Mouse (Mus musculus) hindbrain, embryonic 11.5 days (tissue): Measurements from ENCODE around the gene Ptgis. TPM values are rescaled to one million over a fixed set of nuclear protein-coding genes. Genes with fewer than 3 reads are reported as not detected.

Experiments
- ATAC-seq: fragments of 200-750 bp; cut with Nextera tagmentation; 2 replicates; pipeline ENCODE4 v1.8.0; 2017; ENCODE audit warnings: mild to moderate bottlenecking, moderate TSS enrichment, moderate library complexity; ENCODE audit not compliant: low FRiP score
- DNase-seq: peaks from one replicate; pipeline ENCODE4 v3.0.0-alpha.2; 2015; ENCODE audit warnings: low spot score
- H3K27ac ChIP-seq: fragments of 300-500 bp; sonication (generic); 2 replicates; pipeline ENCODE4 v1.5.1; 2014; ENCODE audit warnings: mild to moderate bottlenecking, low read depth, low read length
- H3K27me3 ChIP-seq: fragments of 300-500 bp; sonication (generic); 2 replicates; pipeline ENCODE4 v1.6.1; 2014; ENCODE audit warnings: mild to moderate bottlenecking, low read length, moderate library complexity, mixed read lengths; ENCODE audit not compliant: control insufficient read depth, insufficient read depth
- H3K36me3 ChIP-seq: fragments of 300-500 bp; sonication (generic); 2 replicates; pipeline ENCODE4 v1.6.1; 2014; ENCODE audit warnings: mild to moderate bottlenecking, low read length, moderate library complexity, mixed read lengths; ENCODE audit not compliant: control insufficient read depth, insufficient read depth
- H3K4me1 ChIP-seq: fragments of 300-500 bp; sonication (generic); replicated peaks from 2 replicates; pipeline ENCODE4 v1.6.1; 2014; ENCODE audit warnings: low read length, mixed read lengths; ENCODE audit not compliant: control insufficient read depth, insufficient read depth
- H3K4me2 ChIP-seq: fragments of 300-500 bp; sonication (generic); replicated peaks from 2 replicates; pipeline ENCODE4 v1.6.1; 2014; ENCODE audit warnings: mild to moderate bottlenecking, low read depth, low read length
- H3K4me3 ChIP-seq: fragments of 300-500 bp; sonication (generic); 2 replicates; pipeline ENCODE4 v1.5.1; 2014; ENCODE audit warnings: low read depth, low read length
- H3K9ac ChIP-seq: fragments of 300-500 bp; sonication (generic); 2 replicates; pipeline ENCODE4 v1.6.1; 2014; ENCODE audit warnings: low read depth, low read length
- H3K9me3 ChIP-seq: fragments of 300-500 bp; sonication (generic); 2 replicates; pipeline ENCODE4 v1.6.1; 2016; ENCODE audit warnings: low read length; ENCODE audit not compliant: control insufficient read depth
- WGBS: fragments of 180-500 bp; shearing (Covaris S2); extraction: QIAGEN DNeasy Blood & Tissue Kit; methylation state at CpG from one replicate; pipeline ENCODE4 v1.1.7; 2014; 5-methylcytosine and 5-hydroxymethylcytosine counted together
- polyA plus RNA-seq: library from polyadenylated mRNA; unstranded; fragments of >200 nt; fragmentation: Nextera tagmentation; extraction: Ambion mirVana; gene quantifications from 2 replicates; pipeline ENCODE4 v1.2.1, GENCODE M21; 2014

Gene Ptgis
- polyA plus RNA-seq, 1 experiment from 2014 or later = 7.4 TPM

- H3K9ac ChIP-seq = no peak overlapping the region
- no peak overlapping the region for H3K4me3 ChIP-seq
- 77% methylated on average over 4 of the region's 4 CpGs for WGBS
- no peaks in the 10 kb centered on the region for H3K9me3 ChIP-seq
- ATAC-seq (no peak), DNase-seq (no peak)
- H3K4me2 ChIP-seq = no peak overlapping the region
- no peaks in the 10 kb centered on the region for H3K36me3 ChIP-seq
- H3K27me3 ChIP-seq = no peaks in the 10 kb centered on the region
- no peaks in the 10 kb centered on the region for H3K4me1 ChIP-seq
- H3K27ac ChIP-seq = no peak overlapping the region
Measured at GRCm38 (mm10) chr2:167244892-167245291, 4.5 kb upstream of the Ptgis start.

GRCm38 (mm10) chr2:167243831-167244563 lies 3.6 kb upstream of the Ptgis start:
- DNase-seq (no peak), ATAC-seq (no peak)
- Histone ChIP-seq H3K4me3 (no peak overlapping the region), H3K4me2 (no peak overlapping the region), H3K9ac (no peak overlapping the region), H3K4me1 (no peaks in the 10 kb centered on the region), H3K27me3 (peaks cover 2% of the 10 kb centered on the region; the same call in 1 of the 2 replicates), H3K27ac (no peak overlapping the region), H3K36me3 (no peaks in the 10 kb centered on the region), H3K9me3 (no peaks in the 10 kb centered on the region)
- 90% methylated on average over 4 of the region's 4 CpGs for WGBS

- H3K4me2 ChIP-seq = no peak overlapping the region; the same call in 1 of the 2 replicates
- no peaks in the 10 kb centered on the region for H3K9me3 ChIP-seq
- peaks cover 2% of the 10 kb centered on the region; the same call in 1 of the 2 replicates for H3K27me3 ChIP-seq
- no peaks in the 10 kb centered on the region for H3K4me1 ChIP-seq
- no peak overlapping the region for H3K9ac ChIP-seq
- DNase-seq (no peak), ATAC-seq (no peak)
- no peak overlapping the region for H3K27ac ChIP-seq
- no peaks in the 10 kb centered on the region for H3K36me3 ChIP-seq
- H3K4me3 ChIP-seq = no peak overlapping the region
- 28% methylated on average over 12 of the region's 12 CpGs for WGBS
Measured at GRCm38 (mm10) chr2:167239262-167239661, 1.1 kb downstream of the Ptgis start.

- H3K27ac ChIP-seq = no peak overlapping the region
- 78% methylated on average over 9 of the region's 9 CpGs for WGBS
- no peaks in the 10 kb centered on the region for H3K4me1 ChIP-seq
- no peak overlapping the region for H3K4me2 ChIP-seq
- no peak overlapping the region for H3K9ac ChIP-seq
- ATAC-seq (no peak), DNase-seq (no peak)
- H3K36me3 ChIP-seq = no peaks in the 10 kb centered on the region
- no peaks in the 10 kb centered on the region for H3K9me3 ChIP-seq
- peaks cover 2% of the 10 kb centered on the region; the same call in 1 of the 2 replicates for H3K27me3 ChIP-seq
- H3K4me3 ChIP-seq = no peak overlapping the region
Measured at GRCm38 (mm10) chr2:167237224-167237623, 3.2 kb downstream of the Ptgis start.

- Histone ChIP-seq H3K27ac (no peak overlapping the region), H3K36me3 (no peaks in the 10 kb centered on the region), H3K4me3 (no peak overlapping the region), H3K4me2 (no peak overlapping the region), H3K9me3 (no peaks in the 10 kb centered on the region), H3K27me3 (peaks cover 2% of the 10 kb centered on the region; the same call in 1 of the 2 replicates), H3K4me1 (no peaks in the 10 kb centered on the region), H3K9ac (no peak overlapping the region)
- DNase-seq (no peak), ATAC-seq (no peak)
- 93% methylated on average over 4 of the region's 4 CpGs for WGBS
Measured at GRCm38 (mm10) chr2:167236174-167236573, 4.2 kb downstream of the Ptgis start.

GRCm38 (mm10) chr2:167235338-167236018 lies 4.9 kb downstream of the Ptgis start:
- H3K27me3 ChIP-seq = peaks cover 2% of the 10 kb centered on the region; the same call in 1 of the 2 replicates
- H3K4me3 ChIP-seq = no peak overlapping the region
- no peaks in the 10 kb centered on the region for H3K36me3 ChIP-seq
- DNase-seq (no peak), ATAC-seq (no peak)
- no peak overlapping the region for H3K27ac ChIP-seq
- WGBS = 72% methylated on average over 17 of the region's 17 CpGs
- no peaks in the 10 kb centered on the region for H3K4me1 ChIP-seq
- H3K9me3 ChIP-seq = no peaks in the 10 kb centered on the region
- no peak overlapping the region for H3K9ac ChIP-seq
- H3K4me2 ChIP-seq = no peak overlapping the region

- Histone ChIP-seq H3K27me3 (no peaks in the 10 kb centered on the region), H3K27ac (no peak overlapping the region), H3K9me3 (no peaks in the 10 kb centered on the region), H3K36me3 (no peaks in the 10 kb centered on the region), H3K4me3 (no peak overlapping the region), H3K4me2 (no peak overlapping the region), H3K4me1 (no peaks in the 10 kb centered on the region), H3K9ac (no peak overlapping the region)
- DNase-seq (no peak), ATAC-seq (no peak)
- WGBS = 65% methylated on average over 14 of the region's 14 CpGs
Measured at GRCm38 (mm10) chr2:167233771-167234170, 6.6 kb downstream of the Ptgis start.

- Histone ChIP-seq H3K4me3 (no peak overlapping the region), H3K36me3 (no peaks in the 10 kb centered on the region), H3K27ac (no peak overlapping the region), H3K27me3 (no peaks in the 10 kb centered on the region), H3K4me1 (no peaks in the 10 kb centered on the region), H3K4me2 (no peak overlapping the region), H3K9me3 (no peaks in the 10 kb centered on the region), H3K9ac (no peak overlapping the region)
- WGBS = 72% methylated on average over 5 of the region's 5 CpGs
- DNase-seq (no peak), ATAC-seq (no peak)
Measured at GRCm38 (mm10) chr2:167233009-167233335, 7.4 kb downstream of the Ptgis start.
